Mouse (Mus musculus): Measurements from ENCODE around the gene Serinc2.

- TF ChIP-seq POLR2A (IDR thresholded peaks at IDR 0.05; ENCODE audit: insufficient read depth, low read depth, low read length): no peak
- TF ChIP-seq CTCF (IDR thresholded peaks at IDR 0.05): peak; percentile 25; the same call in 1 of the 2 replicates
Observed at GRCm38 (mm10) chr4:130327366-130327765, 48.4 kb upstream of the Serinc2 start.

Data from heart, adult 2 months (tissue).